In the genomic region with DNA sequence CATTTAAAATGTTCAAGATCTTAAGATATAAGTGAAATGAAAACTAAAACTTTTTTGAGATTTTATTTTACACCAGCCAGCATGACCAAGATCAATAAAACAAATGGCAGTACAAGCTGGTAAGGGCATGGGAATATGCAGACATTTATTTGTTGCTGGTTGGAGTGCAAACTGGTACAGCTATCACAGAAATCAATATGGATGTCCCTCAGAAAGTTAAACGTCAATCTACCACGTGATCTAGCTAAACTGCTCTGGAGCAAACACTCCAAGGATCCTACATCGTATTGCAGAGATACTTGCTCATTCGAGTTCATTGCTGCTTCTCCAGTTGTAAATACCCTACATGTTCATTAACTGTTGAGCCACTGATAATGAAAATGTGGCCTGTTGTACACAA, we compare ENCODE assay signal across 28 mouse cellular contexts.
"Had no signal": no experiment of that assay in that cellular context is flagged by ENCODE, and none has a peak within 500 bp of the region (broad histone marks: within the 10 kb centered on the region; RNA-seq: fewer than 3 reads in every experiment).

No protein-coding gene starts in this region.

- H3K9ac ChIP-seq: limb, embryonic 12.5 days; limb, embryonic 13.5 days; limb, embryonic 15.5 days; liver, embryonic 13.5 days; liver, embryonic 14.5 days; lung, embryonic 14.5 days; lung, embryonic 15.5 days; midbrain, embryonic 12.5 days; midbrain, embryonic 13.5 days; midbrain, embryonic 15.5 days; neural tube, embryonic 12.5 days; neural tube, embryonic 13.5 days had no signal

- DNase-seq: left cerebral cortex, postnatal 4 days; liver, embryonic 13.5 days; lung, adult 2 months; lung, embryonic 14.5 days; lung, postnatal 10 days; lung, postnatal 14 days; lung, postnatal 36 days; lung, postnatal 4 days; midbrain, embryonic 14.5 days had no signal

- H3K4me1 ChIP-seq: limb, embryonic 10.5 days; limb, embryonic 12.5 days; limb, embryonic 13.5 days; limb, embryonic 15.5 days; liver, embryonic 13.5 days; lung, embryonic 15.5 days; midbrain, embryonic 10.5 days; midbrain, embryonic 12.5 days; midbrain, embryonic 13.5 days; midbrain, embryonic 15.5 days; neural tube, embryonic 12.5 days; neural tube, embryonic 13.5 days had no signal

- H3K27me3 ChIP-seq: limb, embryonic 12.5 days; limb, embryonic 13.5 days; limb, embryonic 15.5 days; liver, embryonic 13.5 days; lung, embryonic 15.5 days; megakaryocyte, embryonic 14.5 days; midbrain, embryonic 12.5 days; midbrain, embryonic 13.5 days; midbrain, embryonic 15.5 days; neural tube, embryonic 12.5 days; neural tube, embryonic 13.5 days had no signal

- H3K9me3 ChIP-seq: limb, embryonic 10.5 days; limb, embryonic 12.5 days; limb, embryonic 13.5 days; limb, embryonic 15.5 days; liver, embryonic 13.5 days; lung, embryonic 15.5 days; megakaryocyte, embryonic 14.5 days; midbrain, embryonic 10.5 days; midbrain, embryonic 12.5 days; midbrain, embryonic 13.5 days; midbrain, embryonic 15.5 days; neural tube, embryonic 12.5 days; neural tube, embryonic 13.5 days had no signal

- H3K36me3 ChIP-seq: limb, embryonic 10.5 days; limb, embryonic 12.5 days; limb, embryonic 13.5 days; limb, embryonic 15.5 days; liver, embryonic 13.5 days; lung, embryonic 15.5 days; midbrain, embryonic 10.5 days; midbrain, embryonic 12.5 days; midbrain, embryonic 13.5 days; midbrain, embryonic 15.5 days; neural tube, embryonic 12.5 days; neural tube, embryonic 13.5 days had no signal

- H3K4me2 ChIP-seq: limb, embryonic 12.5 days; limb, embryonic 13.5 days; limb, embryonic 15.5 days; liver, embryonic 13.5 days; lung, embryonic 14.5 days; lung, embryonic 15.5 days; midbrain, embryonic 11.5 days; midbrain, embryonic 12.5 days; midbrain, embryonic 13.5 days; midbrain, embryonic 15.5 days; neural tube, embryonic 12.5 days; neural tube, embryonic 13.5 days had no signal

- H3K4me3 ChIP-seq: left cerebral cortex, adult 2 months; limb, embryonic 10.5 days; limb, embryonic 12.5 days; limb, embryonic 13.5 days; limb, embryonic 15.5 days; liver, embryonic 13.5 days; lung, embryonic 15.5 days; megakaryocyte, embryonic 14.5 days; midbrain, embryonic 10.5 days; midbrain, embryonic 12.5 days; midbrain, embryonic 13.5 days; midbrain, embryonic 15.5 days; myocyte; neural tube, embryonic 12.5 days; neural tube, embryonic 13.5 days had no signal

- ATAC-seq: lung, postnatal 0 days; midbrain, embryonic 13.5 days; midbrain, embryonic 15.5 days; midbrain, embryonic 16.5 days had no signal

- H3K27ac ChIP-seq: left cerebral cortex, adult 2 months; limb, embryonic 10.5 days; limb, embryonic 12.5 days; limb, embryonic 13.5 days; limb, embryonic 15.5 days; liver, embryonic 13.5 days; liver, embryonic 14.5 days; lung, embryonic 15.5 days; macrophage; midbrain, embryonic 10.5 days; midbrain, embryonic 12.5 days; midbrain, embryonic 13.5 days; midbrain, embryonic 15.5 days; neural tube, embryonic 12.5 days; neural tube, embryonic 13.5 days had no signal
